Mouse (Mus musculus) small intestine, adult 2 months (tissue): ENCODE data around the gene Dock2.
A peak's percentile ranks its signal among the peaks of the same experiment; 100 is the strongest.

Experiments
- CTCF ChIP-seq: fragments of 200-500 bp; IDR thresholded peaks from 2 replicates; pipeline ENCODE4 v1.5.1; 2012; ENCODE audit warnings: low read depth, mild to moderate bottlenecking, control low read depth, inconsistent platforms, low read length, moderate library complexity, mixed read lengths; ENCODE audit not compliant: insufficient replicate concordance, insufficient read length; ENCODE audit errors: extremely low read depth
- POLR2A ChIP-seq: fragments of 200-500 bp; IDR thresholded peaks from 2 replicates; pipeline ENCODE4 v1.6.1; 2012; ENCODE audit warnings: low read depth, mild to moderate bottlenecking, control low read depth, inconsistent platforms, low read length, moderate library complexity

GRCm38 (mm10) chr11:34783587-34784043 lies at the start of gene Dock2:
- TF ChIP-seq CTCF, result no peak
- peak; percentile 56; the same call in 1 of the 2 replicates for TF ChIP-seq POLR2A
